Mouse (Mus musculus): Measurements from ENCODE around the gene Mpp5. TPM values are rescaled to one million over a fixed set of nuclear protein-coding genes. Genes with fewer than 3 reads are reported as not detected.

Mpp5 gene
- total RNA-seq, 2 experiments from 2014 or later, result 26.0 to 30.0 TPM

DNA sequence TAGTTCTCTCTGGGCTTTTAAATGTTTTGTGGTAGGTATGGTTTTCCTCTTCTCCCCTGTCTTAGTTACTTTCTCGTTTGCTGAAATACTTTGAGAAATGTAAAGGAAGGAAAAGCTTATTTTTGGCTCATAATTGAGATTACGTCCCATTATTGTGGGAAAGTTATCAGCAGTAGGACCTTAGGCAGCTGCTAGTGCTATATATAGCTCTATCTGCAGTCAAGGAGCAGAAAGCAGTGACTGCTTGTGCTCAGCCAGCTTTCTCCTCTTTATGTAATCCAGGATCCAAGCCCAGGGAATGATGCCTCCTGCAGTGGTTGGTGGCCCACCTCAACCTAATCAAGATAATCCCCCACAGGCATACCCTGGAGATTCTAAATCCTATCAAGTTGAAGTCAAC is 24.5 kb downstream of the Mpp5 start:
- H3K27ac ChIP-seq, result no peak overlapping the region
- intact Hi-C loops (cut with DNase I), result no loop called here
- H3K4me3 ChIP-seq, result no peak overlapping the region
- no peak for DNase-seq (ENCODE audit: extremely low spot score in 1 of 2, low spot score in 2 of 2)
- TF ChIP-seq CTCF (IDR thresholded peaks at IDR 0.05), result no peak

DNA sequence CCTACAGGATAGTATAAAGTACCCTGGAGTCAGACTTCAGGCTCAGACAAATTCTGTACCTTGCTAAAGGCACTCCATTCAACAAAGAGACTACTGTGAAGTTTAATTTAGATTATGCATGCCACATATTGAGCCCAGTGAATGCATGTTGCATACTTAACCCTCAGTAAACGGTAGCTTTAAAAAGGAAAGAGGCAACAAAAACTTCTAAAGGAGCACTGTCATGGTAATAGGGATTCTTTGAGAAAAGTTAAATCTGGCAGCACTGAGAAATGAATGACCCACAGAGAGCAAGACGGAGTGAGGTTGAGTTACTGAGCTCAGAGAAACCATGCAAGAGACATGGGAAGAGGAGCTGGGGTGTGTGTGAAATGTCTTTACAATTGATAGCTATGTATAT is 29.2 kb downstream of the Mpp5 start:
- intact Hi-C loops (cut with DNase I), result no loop called here
- no peak overlapping the region for H3K27ac ChIP-seq
- TF ChIP-seq CTCF (IDR thresholded peaks at IDR 0.05), result no peak
- DNase-seq (ENCODE audit: extremely low spot score in 1 of 2, low spot score in 2 of 2), result no peak
- H3K4me3 ChIP-seq, result no peak overlapping the region

DNA sequence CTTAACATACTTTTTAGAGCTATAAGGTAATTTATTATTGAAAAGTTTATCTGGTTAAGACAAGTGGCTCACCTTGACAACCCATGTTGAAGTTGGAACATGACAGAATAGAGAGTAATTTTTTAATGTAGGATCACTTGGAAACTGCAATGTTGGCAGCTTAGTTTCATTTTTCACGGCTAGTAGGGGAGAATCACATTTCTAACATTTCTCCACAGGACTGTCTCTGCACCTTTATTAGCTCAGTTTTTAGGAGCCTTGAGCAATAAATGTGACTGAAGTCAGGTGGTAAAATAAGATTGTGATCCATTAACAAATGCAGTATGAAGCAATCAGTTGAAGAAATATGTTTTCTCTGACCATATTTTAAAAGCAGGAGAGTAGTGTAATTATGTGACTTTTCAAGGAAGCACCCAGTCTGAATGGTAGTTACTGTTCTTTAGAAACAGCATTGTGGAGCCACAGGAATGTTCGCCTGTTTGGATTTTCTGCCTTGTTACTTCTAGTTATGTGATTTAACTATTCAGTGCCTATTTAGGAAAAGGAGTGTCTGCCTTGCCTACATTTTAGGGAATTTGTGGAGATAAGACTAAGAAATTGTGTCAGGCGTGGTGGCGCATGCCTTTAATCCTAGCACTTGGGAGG is 29.8 kb downstream of the Mpp5 start:
- intact Hi-C loops (cut with DNase I), result no loop called here
- Histone ChIP-seq H3K27ac (no peak overlapping the region), H3K4me3 (no peak overlapping the region)
- DNase-seq (ENCODE audit: extremely low spot score in 1 of 2, low spot score in 2 of 2), result no peak
- no peak for TF ChIP-seq CTCF (IDR thresholded peaks at IDR 0.05)

DNA sequence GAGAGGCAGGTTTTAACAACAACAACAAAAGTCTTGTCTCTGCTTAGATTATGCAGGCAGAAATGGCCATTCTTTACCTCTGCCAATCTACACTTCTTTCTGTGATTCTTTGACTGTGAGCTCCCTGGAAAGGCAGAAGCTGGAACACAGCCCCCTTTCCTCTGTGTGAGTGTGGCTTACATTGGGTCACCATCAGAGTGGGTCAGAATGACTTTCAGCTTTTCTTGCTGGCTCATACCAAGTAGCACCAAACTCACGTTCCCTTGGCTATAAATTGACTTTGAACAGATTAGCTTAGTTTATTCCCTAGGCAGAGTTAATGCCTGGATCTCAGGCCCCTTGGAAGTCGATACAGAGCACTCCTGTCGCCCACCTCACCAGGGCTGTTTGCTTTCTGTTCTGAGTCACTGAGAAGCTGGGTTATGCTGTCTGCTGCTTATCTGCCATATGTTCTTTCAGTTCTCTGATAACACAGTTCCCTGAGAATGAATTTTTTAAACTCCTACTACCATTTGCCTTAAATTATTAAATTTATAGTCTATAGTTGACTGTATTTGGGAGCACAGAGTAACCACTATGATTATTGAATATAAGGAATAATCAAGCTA is 39.7 kb downstream of the Mpp5 start:
- intact Hi-C loops (cut with DNase I), result no loop called here
- Histone ChIP-seq H3K4me3 (no peak overlapping the region), H3K27ac (peak overlapping the region; percentile 17; the same call in 1 of the 2 replicates)
- DNase-seq (ENCODE audit: extremely low spot score in 1 of 2, low spot score in 2 of 2), result peak in 1 of 2 experiments; percentile 10
- no peak for TF ChIP-seq CTCF (IDR thresholded peaks at IDR 0.05)

DNA sequence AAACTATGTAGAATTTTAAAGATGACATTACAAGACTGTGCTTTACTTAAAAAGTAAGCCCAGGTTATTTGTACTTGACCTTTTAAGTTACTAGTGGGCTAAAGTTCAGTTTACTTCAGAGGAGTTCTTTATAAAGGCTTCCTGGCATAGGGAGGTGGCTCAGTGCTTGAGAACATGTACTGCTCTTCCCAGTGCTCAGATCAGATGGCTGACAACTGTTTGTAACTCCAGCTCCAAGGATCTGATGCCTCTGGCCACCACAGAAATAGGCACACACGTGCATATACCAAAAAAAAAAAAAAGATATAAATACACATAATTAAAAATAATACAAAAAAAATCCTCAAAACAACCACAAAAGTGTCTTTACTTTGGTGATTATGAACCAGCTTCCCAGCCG is 42.1 kb downstream of the Mpp5 start:
- no peak overlapping the region for H3K4me3 ChIP-seq
- DNase-seq (ENCODE audit: extremely low spot score in 1 of 2, low spot score in 2 of 2), result no peak
- TF ChIP-seq CTCF (IDR thresholded peaks at IDR 0.05), result no peak
- no peak overlapping the region for H3K27ac ChIP-seq
- intact Hi-C loops (cut with DNase I), result no loop called here

DNA sequence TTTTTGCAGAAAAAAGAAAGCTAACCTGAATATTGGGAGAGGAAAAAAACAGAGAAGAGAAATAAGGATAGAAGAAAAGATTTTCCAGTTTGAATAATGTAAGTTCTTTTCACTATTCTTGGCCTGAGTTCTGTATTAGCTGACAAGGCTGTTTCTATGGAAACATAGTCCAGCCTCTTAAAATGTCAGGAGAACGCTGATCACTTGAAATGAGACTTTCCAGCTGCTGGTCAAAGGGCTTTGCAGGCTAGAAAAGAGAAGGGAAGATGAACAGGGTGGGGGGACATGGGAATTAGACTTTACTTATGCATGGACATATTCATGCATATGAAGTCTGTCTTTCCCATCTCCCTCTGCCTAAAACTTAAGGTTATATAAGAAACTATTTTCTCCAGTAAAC is 45.5 kb downstream of the Mpp5 start:
- intact Hi-C loops (cut with DNase I), result no loop called here
- TF ChIP-seq CTCF (IDR thresholded peaks at IDR 0.05), result no peak
- Histone ChIP-seq H3K4me3 (no peak overlapping the region), H3K27ac (no peak overlapping the region)
- no peak for DNase-seq (ENCODE audit: extremely low spot score in 1 of 2, low spot score in 2 of 2)

DNA sequence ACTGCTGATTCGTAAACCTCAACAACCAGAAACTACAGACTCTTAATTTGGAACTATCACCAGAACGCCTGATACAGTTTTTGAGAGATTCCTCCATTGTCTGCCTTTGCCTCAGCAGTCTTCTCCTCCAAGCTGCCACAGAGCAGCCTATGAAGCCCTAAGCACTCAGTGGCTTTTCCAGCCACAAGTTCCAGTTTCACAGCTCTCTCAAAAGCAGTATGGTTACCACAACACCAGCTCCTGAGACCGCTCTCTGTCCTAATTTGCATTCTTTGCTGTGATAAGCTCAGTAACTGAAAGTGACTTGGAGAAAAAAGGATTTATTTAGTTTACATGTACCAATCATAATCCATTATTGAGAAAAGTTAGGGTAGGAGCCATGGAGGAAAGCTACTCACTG is 51.3 kb downstream of the Mpp5 start:
- TF ChIP-seq CTCF (IDR thresholded peaks at IDR 0.05), result no peak
- Histone ChIP-seq H3K4me3 (no peak overlapping the region), H3K27ac (no peak overlapping the region)
- intact Hi-C loops (cut with DNase I), result no loop called here
- no peak for DNase-seq (ENCODE audit: extremely low spot score in 1 of 2, low spot score in 2 of 2)

DNA sequence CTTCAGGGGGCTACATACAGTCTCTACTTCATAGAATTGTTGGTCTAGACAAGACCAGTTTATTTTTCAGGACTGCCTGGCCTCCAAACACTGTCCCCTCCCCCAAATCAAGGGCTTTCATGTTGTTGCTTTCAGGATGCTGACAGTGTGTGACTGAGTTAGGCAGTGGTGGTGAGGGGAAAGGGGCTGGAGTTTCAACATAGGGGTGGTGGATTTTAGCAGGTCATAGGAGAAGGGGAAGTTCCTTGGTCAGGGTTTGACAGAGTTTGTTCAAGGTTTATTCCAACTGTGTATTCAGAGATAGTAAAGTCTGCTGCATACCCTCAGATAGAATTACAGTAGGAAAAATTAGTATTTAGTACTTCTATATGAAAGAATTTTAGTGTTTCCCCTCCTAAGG is 53.1 kb downstream of the Mpp5 start:
- H3K4me3 ChIP-seq, result no peak overlapping the region
- H3K27ac ChIP-seq, result no peak overlapping the region
- TF ChIP-seq CTCF (IDR thresholded peaks at IDR 0.05), result no peak
- intact Hi-C loops (cut with DNase I), result no loop called here
- no peak for DNase-seq (ENCODE audit: extremely low spot score in 1 of 2, low spot score in 2 of 2)

DNA sequence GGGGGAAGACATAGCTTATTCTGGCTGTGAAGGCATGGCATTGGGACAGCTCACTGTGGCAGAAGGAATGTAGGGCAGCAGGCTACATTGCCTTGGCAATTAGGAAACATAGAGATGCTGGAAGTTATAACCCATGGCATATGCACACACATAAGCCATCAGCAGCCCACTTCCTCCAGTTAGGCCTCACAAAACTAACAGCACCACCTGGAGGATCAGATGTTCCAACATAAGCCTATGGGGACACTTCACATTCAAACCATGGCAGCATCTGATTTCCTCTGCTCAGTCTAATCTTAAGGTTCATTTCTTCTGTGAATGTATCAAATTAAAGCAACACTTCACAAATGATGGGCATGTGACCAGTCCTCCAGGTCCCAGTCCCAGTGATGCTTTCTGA is 65.7 kb downstream of the Mpp5 start:
- no peak for DNase-seq (ENCODE audit: extremely low spot score in 1 of 2, low spot score in 2 of 2)
- intact Hi-C loops (cut with DNase I), result no loop called here
- Histone ChIP-seq H3K27ac (no peak overlapping the region), H3K4me3 (no peak overlapping the region)
- TF ChIP-seq CTCF (IDR thresholded peaks at IDR 0.05), result peak; percentile 29

DNA sequence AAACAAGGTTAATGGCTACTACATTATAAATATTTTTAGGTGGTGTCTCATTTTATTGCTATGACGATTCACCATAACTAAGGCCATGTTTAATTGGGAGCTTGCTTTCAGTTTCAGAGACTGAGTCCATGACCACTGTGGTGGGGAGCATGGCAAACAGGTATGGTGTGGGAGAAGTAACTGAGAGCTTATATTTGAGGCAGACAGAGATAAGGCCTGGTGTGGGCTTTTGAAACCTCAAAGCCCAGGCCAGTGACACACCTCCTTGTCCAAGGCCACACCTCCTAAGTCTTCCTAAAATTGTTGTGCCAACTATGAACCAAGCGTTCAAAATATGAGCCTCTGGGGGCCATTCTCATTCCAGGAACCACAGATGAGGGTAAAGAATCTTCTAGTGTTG is 85.8 kb downstream of the Mpp5 start:
- intact Hi-C loops (cut with DNase I), result no loop called here
- no peak overlapping the region for H3K4me3 ChIP-seq
- TF ChIP-seq CTCF (IDR thresholded peaks at IDR 0.05), result no peak
- no peak overlapping the region for H3K27ac ChIP-seq
- DNase-seq (ENCODE audit: extremely low spot score in 1 of 2, low spot score in 2 of 2), result no peak

DNA sequence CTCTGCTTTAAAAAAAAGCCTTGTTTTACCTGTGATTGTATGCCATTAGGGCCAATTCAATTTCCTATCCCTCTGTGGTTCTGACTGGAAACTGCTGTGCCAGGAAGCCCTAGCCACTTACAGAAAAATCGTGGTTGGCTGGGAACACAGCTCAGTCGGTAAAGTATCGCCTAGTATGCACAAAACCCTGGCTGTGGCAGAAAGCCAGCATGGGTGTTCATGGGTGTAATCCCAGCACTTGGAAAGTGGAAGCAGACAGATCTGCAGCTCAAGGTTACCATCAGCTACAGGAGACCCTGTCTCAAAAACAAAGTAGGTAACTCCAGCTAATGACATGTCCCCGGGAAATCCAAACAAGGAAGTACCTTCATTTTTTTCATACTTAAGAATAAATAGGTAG is 91.2 kb downstream of the Mpp5 start:
- no peak for DNase-seq (ENCODE audit: extremely low spot score in 1 of 2, low spot score in 2 of 2)
- intact Hi-C loops (cut with DNase I), result loop anchor here (10.0 kb wide), 1 partner anchor 495 kb away; no protein-coding TSS in a partner anchor
- H3K4me3 ChIP-seq, result no peak overlapping the region
- no peak for TF ChIP-seq CTCF (IDR thresholded peaks at IDR 0.05)
- H3K27ac ChIP-seq, result no peak overlapping the region

DNA sequence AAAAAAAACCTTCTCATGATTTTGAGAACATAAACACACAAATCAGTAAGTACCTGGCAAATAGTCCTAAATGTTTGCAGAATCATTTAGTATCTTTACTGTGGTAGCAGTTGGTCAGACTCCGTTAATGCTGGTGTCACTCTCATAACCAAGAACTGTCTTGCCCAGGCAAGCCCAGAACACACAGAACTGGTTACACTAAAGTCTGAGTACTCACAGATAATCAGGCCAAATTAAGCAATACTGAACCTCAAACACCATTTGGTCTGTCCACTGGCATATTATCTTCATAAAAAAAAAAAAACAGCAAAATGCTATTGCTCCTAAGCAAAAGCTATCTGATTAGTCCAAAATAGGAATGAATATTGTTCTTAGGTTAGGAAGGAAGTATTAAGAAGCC is 93.7 kb downstream of the Mpp5 start:
- Histone ChIP-seq H3K4me3 (no peak overlapping the region), H3K27ac (no peak overlapping the region)
- DNase-seq (ENCODE audit: extremely low spot score in 1 of 2, low spot score in 2 of 2), result no peak
- intact Hi-C loops (cut with DNase I), result loop anchor here (10.0 kb wide), 1 partner anchor 498 kb away; no protein-coding TSS in a partner anchor
- no peak for TF ChIP-seq CTCF (IDR thresholded peaks at IDR 0.05)

DNA sequence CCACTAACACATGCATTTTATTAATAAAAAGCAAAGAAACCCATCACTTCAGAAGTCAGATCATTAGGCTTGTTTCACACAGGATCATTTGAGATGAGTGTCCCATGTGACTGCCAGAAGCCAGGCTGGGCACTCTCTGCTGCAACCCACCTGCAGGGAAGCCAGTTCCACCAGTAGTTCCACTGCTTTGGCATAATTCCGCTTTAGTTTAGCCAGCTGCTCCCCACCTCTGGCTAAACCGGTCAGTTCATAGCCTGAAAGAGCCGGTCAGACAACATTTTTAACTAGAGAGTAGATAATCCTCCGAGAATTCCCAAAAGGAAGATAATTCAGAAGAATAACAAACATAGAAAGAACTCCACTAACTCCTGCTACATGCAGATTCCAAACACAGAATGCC is 99.5 kb downstream of the Mpp5 start:
- no peak for TF ChIP-seq CTCF (IDR thresholded peaks at IDR 0.05)

More for the DNA sequence above, 99.5 kb downstream of the Mpp5 start:
- no peak for DNase-seq (ENCODE audit: extremely low spot score in 1 of 2, low spot score in 2 of 2)
- no peak overlapping the region for H3K4me3 ChIP-seq
- intact Hi-C loops (cut with DNase I), result loop anchor here (10.0 kb wide), 1 partner anchor 503 kb away; no protein-coding TSS in a partner anchor
- H3K27ac ChIP-seq, result no peak overlapping the region

Data from left cerebral cortex, adult 2 months (tissue).